Mouse (Mus musculus): ENCODE results near the gene Nek2. TPM values are rescaled to one million over a fixed set of nuclear protein-coding genes. Genes with fewer than 3 reads are reported as not detected.

Nek2 gene
- 1.5 TPM for polyA plus RNA-seq (2017; shearing (Covaris generic))

DNA sequence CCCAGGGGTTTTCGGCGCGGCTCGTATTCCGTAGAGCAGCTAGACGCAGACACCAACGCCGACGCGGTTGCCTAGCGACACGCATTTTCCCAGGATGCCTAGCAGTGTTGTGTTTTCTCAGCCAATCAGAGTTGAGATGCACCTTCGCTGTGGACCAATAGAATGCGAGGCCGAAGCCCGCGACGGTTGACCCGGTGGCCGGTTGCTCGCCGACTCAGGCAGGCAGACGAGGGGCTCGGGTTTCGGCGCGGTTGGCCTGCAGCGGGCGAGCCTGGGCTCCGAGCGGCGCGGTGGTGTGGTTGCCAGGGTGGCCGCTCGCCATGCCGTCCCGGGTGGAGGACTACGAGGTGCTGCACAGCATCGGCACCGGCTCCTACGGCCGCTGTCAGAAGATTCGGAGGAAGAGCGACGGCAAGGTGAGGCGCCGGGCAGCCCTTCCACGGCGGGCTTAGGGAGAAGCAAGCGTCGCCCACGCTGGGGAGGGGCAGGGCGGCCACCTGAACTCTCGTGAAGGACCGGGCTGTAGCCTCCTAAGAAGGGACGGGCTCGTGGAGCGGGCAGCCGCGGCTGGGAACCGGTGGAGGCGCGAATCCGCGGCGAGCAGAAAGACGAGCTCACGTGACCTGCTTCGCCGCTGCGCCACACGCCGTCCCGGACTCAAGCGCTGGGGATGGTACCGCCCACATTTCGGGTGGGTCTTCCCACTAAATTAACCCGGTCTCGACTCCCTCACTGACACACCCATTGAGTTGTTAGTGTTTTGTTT lies at the start of gene Nek2:
TSS of gene Nek2 (plus strand) at position 119 of the 766 bp plus-strand sequence.

Other genes starting within 250 kb of the Nek2 start
- gene Dtl, start 245.9 kb upstream of the Nek2 start, polyA plus RNA-seq (2017; shearing (Covaris generic)) = 6.2 TPM
- gene Ints7, start 245.8 kb upstream of the Nek2 start, polyA plus RNA-seq (2017; shearing (Covaris generic)) = 45.3 TPM
- 17.1 TPM for gene Lpgat1, start 103.6 kb upstream of the Nek2 start, polyA plus RNA-seq (2017; shearing (Covaris generic))
- 9.9 TPM for gene Slc30a1, start 85.3 kb downstream of the Nek2 start, polyA plus RNA-seq (2017; shearing (Covaris generic))
- 1.1 TPM for gene Rd3, start 155.9 kb downstream of the Nek2 start, polyA plus RNA-seq (2017; shearing (Covaris generic))